Mouse (Mus musculus) leukemia stem cell, adult 10-12 weeks (primary cell): Measurements from ENCODE around the gene Fam217b. TPM values are rescaled to one million over a fixed set of nuclear protein-coding genes. Genes with fewer than 3 reads are reported as not detected.

Source experiments
- polyA plus RNA-seq: library from polyadenylated mRNA; stranded (reverse); fragments of >175 nt; gene quantifications from 2 replicates; pipeline ENCODE4 v1.2.3, GENCODE M21; 2012; ENCODE audit warnings: low replicate concordance

Fam217b gene
- 0.17 and 0.30 TPM in 2 replicates for polyA plus RNA-seq

GRCm38 (mm10) chr2:178414261-178415149, at the start of gene Fam217b, which contains the start of gene Ppp1r3d:
Fam217b (plus strand) TSS chr2:178414524.
Ppp1r3d (minus strand) TSS chr2:178414472.

GRCm38 (mm10) chr2:178407053-178407815, 7.1 kb upstream of the Fam217b start, which contains the start of gene Sycp2:
Sycp2 (minus strand) TSS chr2:178407685.

GRCm38 (mm10) chr2:178430231-178430630, 15.9 kb downstream of the Fam217b start, which contains the start of gene Cdh26:
Cdh26 (plus strand) TSS chr2:178430531.

Other genes starting within 250 kb of the Fam217b start
- not detected in 2 replicates for gene Sycp2, start 6.8 kb upstream of the Fam217b start, polyA plus RNA-seq
- 0.49 and 1.4 TPM in 2 replicates for gene Ppp1r3d, start 52 bp upstream of the Fam217b start, polyA plus RNA-seq
- gene Cdh26, start 16.0 kb downstream of the Fam217b start, polyA plus RNA-seq, result not detected in 2 replicates